Mouse (Mus musculus) lung, embryonic 16.5 days (tissue): ENCODE data around the gene Gm17361. TPM values are rescaled to one million over a fixed set of nuclear protein-coding genes. Genes with fewer than 3 reads are reported as not detected.
"Not testable (repeated sequence)": the region's sequence is repeated elsewhere in the genome, so short reads cannot be mapped to it uniquely, and the experiment has no call there.

Experiments
- ATAC-seq: fragments of 200-750 bp; cut with Nextera tagmentation; 2 replicates; pipeline ENCODE4 v1.8.0; 2017; ENCODE audit warnings: low read depth, mild to moderate bottlenecking, moderate library complexity
- H3K27ac ChIP-seq: fragments of 300-500 bp; sonication (generic); 2 replicates; pipeline ENCODE4 v1.5.1; 2014; ENCODE audit warnings: mild to moderate bottlenecking, control low read depth, low read length
- H3K27me3 ChIP-seq: fragments of 300-500 bp; sonication (generic); 2 replicates; pipeline ENCODE4 v1.6.1; 2014; ENCODE audit warnings: low read depth, low read length, mixed read lengths; ENCODE audit not compliant: control insufficient read depth, insufficient read depth
- H3K36me3 ChIP-seq: fragments of 300-500 bp; sonication (generic); 2 replicates; pipeline ENCODE4 v1.6.1; 2014; ENCODE audit warnings: low read length; ENCODE audit not compliant: control insufficient read depth, insufficient read depth
- H3K4me1 ChIP-seq: fragments of 300-500 bp; sonication (generic); replicated peaks from 2 replicates; pipeline ENCODE4 v1.6.1; 2014; ENCODE audit warnings: low read length, mixed read lengths; ENCODE audit not compliant: control insufficient read depth, insufficient read depth
- H3K4me2 ChIP-seq: fragments of 300-500 bp; sonication (generic); 2 replicates; pipeline ENCODE4 v1.6.1; 2014; ENCODE audit warnings: low read depth, low read length, control low read depth
- H3K4me3 ChIP-seq: fragments of 300-500 bp; sonication (generic); 2 replicates; pipeline ENCODE4 v1.5.1; 2014; ENCODE audit warnings: mild to moderate bottlenecking, low read length, control low read depth
- H3K9ac ChIP-seq: fragments of 300-500 bp; sonication (generic); 2 replicates; pipeline ENCODE4 v1.6.1; 2014; ENCODE audit warnings: low read length, control low read depth
- H3K9me3 ChIP-seq: fragments of 300-500 bp; sonication (generic); 2 replicates; pipeline ENCODE4 v1.6.1; 2016; ENCODE audit warnings: low read length; ENCODE audit not compliant: control insufficient read depth
- whole genome bisulfite sequencing: fragments of 180-500 bp; shearing (Covaris S2); extraction: QIAGEN DNeasy Blood & Tissue Kit; methylation state at CpG from one replicate; pipeline ENCODE4 v1.1.7; 2014; 5-methylcytosine and 5-hydroxymethylcytosine counted together
- polyA plus RNA-seq: library from polyadenylated mRNA; unstranded; fragments of >200 nt; fragmentation: Nextera tagmentation; extraction: Ambion mirVana; gene quantifications from 2 replicates; pipeline ENCODE4 v1.2.1, GENCODE M21; 2015

The Gm17361 gene
- polyA plus RNA-seq = not detected in 2 replicates

DNA sequence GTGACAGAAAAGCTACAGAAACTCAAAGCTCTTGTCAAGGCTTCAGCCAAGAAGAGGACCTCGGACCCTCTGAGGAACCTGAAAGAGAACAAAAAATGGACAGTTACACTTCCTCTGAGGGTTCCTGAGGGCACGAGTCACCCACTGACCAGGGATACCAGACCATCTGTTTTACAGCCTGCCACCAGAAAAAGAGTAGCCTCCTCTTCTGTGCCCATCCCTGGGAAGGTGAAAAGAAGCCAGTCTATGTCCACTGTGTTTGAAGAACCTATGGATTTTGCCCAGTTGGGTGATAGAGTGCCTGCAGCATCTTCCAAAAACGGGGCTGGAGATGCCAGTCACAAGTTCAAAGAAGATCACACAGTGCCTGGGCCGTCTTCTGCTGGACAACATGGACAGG, at the start of gene Gm17361:
TSS of gene Gm17361 (plus strand) at position 301 of the 400 bp plus-strand sequence.
- not testable (repeated sequence) for ATAC-seq, H3K4me3 ChIP-seq, H3K27ac ChIP-seq, H3K27me3 ChIP-seq, H3K9me3 ChIP-seq, H3K9ac ChIP-seq, H3K4me2 ChIP-seq, H3K36me3 ChIP-seq, H3K4me1 ChIP-seq
- no CpG with 5 or more reads among the region's 4 CpGs for WGBS
